ENCODE assay signal across 11 mouse cellular contexts in genomic region chr1:178803155-178803554, GRCm38 (mm10).
A peak's percentile ranks its signal among the peaks of the same experiment; 100 is the strongest.
DNase-seq lines count a peak whose midpoint lies in the region; ATAC-seq and TF ChIP-seq lines count a peak whose summit lies in the region.
"Had no signal": no experiment of that assay in that cellular context is flagged by ENCODE, and none has a peak within 500 bp of the region (broad histone marks: within the 10 kb centered on the region; RNA-seq: fewer than 3 reads in every experiment).

No protein-coding gene starts in this region.

- H3K27me3 ChIP-seq in forebrain, embryonic 13.5 days = no peaks in the 10 kb centered on the region
- H3K27me3 ChIP-seq in forebrain, embryonic 10.5 days (ENCODE audit: poor library complexity, severe bottlenecking) = no peaks in the 10 kb centered on the region
- H3K27me3 ChIP-seq in midbrain, embryonic 11.5 days (ENCODE audit: control insufficient read depth, insufficient read depth, low read length) = no peaks in the 10 kb centered on the region
- H3K27me3 ChIP-seq in midbrain, embryonic 16.5 days (ENCODE audit: control insufficient read depth, insufficient read depth, low read depth, low read length) = no peaks in the 10 kb centered on the region
- no peaks in the 10 kb centered on the region for H3K27me3 ChIP-seq in heart, adult 2 months (ENCODE audit: control insufficient read depth, insufficient read depth, low read length)
- no peaks in the 10 kb centered on the region for H3K27me3 ChIP-seq in liver, postnatal 0 days (ENCODE audit: insufficient read depth, low read length)
- H3K27me3 ChIP-seq: limb, embryonic 13.5 days; midbrain, embryonic 12.5 days had no signal

- peaks cover 22% of the 10 kb centered on the region for H3K4me1 ChIP-seq in forebrain, embryonic 13.5 days
- H3K4me1 ChIP-seq in forebrain, embryonic 10.5 days = peaks cover 42% of the 10 kb centered on the region
- H3K4me1 ChIP-seq in midbrain, embryonic 11.5 days (ENCODE audit: control insufficient read depth, insufficient read depth, low read length) = peaks cover 6% of the 10 kb centered on the region
- peaks cover 9% of the 10 kb centered on the region for H3K4me1 ChIP-seq in midbrain, embryonic 16.5 days (ENCODE audit: control insufficient read depth, insufficient read depth, low read length)
- no peaks in the 10 kb centered on the region; the same call in 1 of the 2 replicates for H3K4me1 ChIP-seq in heart, adult 2 months (ENCODE audit: control insufficient read depth, insufficient read depth, low read length)
- H3K4me1 ChIP-seq in liver, postnatal 0 days (ENCODE audit: insufficient read depth) = no peaks in the 10 kb centered on the region

- H3K4me2 ChIP-seq in forebrain, embryonic 13.5 days = no peak overlapping the region
- H3K4me2 ChIP-seq in midbrain, embryonic 11.5 days = no peak overlapping the region
- H3K4me2 ChIP-seq in midbrain, embryonic 16.5 days (ENCODE audit: low read length) = no peak overlapping the region
- no peak overlapping the region for H3K4me2 ChIP-seq in liver, postnatal 0 days (ENCODE audit: low read depth, low read length)
- H3K4me2 ChIP-seq: limb, embryonic 13.5 days; midbrain, embryonic 12.5 days had no signal

- H3K79me2 ChIP-seq in heart, adult 2 months (replicated peaks; ENCODE audit: control insufficient read depth, insufficient read depth, low read length) = no peaks in the 10 kb centered on the region

- no peak for DNase-seq in forebrain, embryonic 10.5 days (ENCODE audit: extremely low spot score, low spot score)
- peak; percentile 77 for DNase-seq in midbrain, embryonic 11.5 days (ENCODE audit: low spot score, missing footprints)
- peak; percentile 52 to 61 for DNase-seq in heart, adult 2 months
- peak; percentile 85 for DNase-seq in heart, postnatal 4 days
- no peak for DNase-seq in frontal cortex, postnatal 10 days (ENCODE audit: low spot score in 2 of 2)
- no peak for DNase-seq in liver, postnatal 0 days
- DNase-seq: adrenal gland, adult 8-10 months had no signal

- no peak overlapping the region for H3K4me3 ChIP-seq in forebrain, embryonic 13.5 days
- no peak overlapping the region for H3K4me3 ChIP-seq in forebrain, embryonic 10.5 days
- no peak overlapping the region for H3K4me3 ChIP-seq in midbrain, embryonic 11.5 days (ENCODE audit: low read depth, low read length)
- H3K4me3 ChIP-seq in midbrain, embryonic 16.5 days (ENCODE audit: low read depth, low read length) = no peak overlapping the region
- no peak overlapping the region for H3K4me3 ChIP-seq in heart, adult 2 months
- no peak overlapping the region for H3K4me3 ChIP-seq in liver, postnatal 0 days (ENCODE audit: low read depth, low read length)
- H3K4me3 ChIP-seq: limb, embryonic 13.5 days; midbrain, embryonic 12.5 days had no signal

- 35% methylated on average over 3 of the region's 3 CpGs for WGBS in forebrain, embryonic 13.5 days
- 64% methylated on average over 3 of the region's 3 CpGs for WGBS in forebrain, embryonic 10.5 days
- 40% methylated on average over 3 of the region's 3 CpGs for WGBS in midbrain, embryonic 11.5 days
- WGBS in midbrain, embryonic 16.5 days = 24% methylated on average over 3 of the region's 3 CpGs
- 9% methylated on average over 3 of the region's 3 CpGs for WGBS in heart, adult 2 months
- WGBS in liver, postnatal 0 days (ENCODE audit: insufficient replicate concordance) = 35% methylated on average over 3 of the region's 3 CpGs

- TF ChIP-seq EP300 in heart, adult 2 months (IDR thresholded peaks at IDR 0.05; ENCODE audit: insufficient read depth, low read depth, low read length) = no peak
- TF ChIP-seq EP300 in liver, postnatal 0 days (IDR thresholded peaks at IDR 0.05; ENCODE audit: low read depth) = no peak

- no peak for TF ChIP-seq CTCF in heart, adult 2 months (IDR thresholded peaks at IDR 0.05)
- no peak for TF ChIP-seq CTCF in liver, postnatal 0 days (IDR thresholded peaks at IDR 0.05; ENCODE audit: low read depth)

- no peak overlapping the region for H3K27ac ChIP-seq in forebrain, embryonic 13.5 days
- no peak overlapping the region for H3K27ac ChIP-seq in forebrain, embryonic 10.5 days
- no peak overlapping the region for H3K27ac ChIP-seq in midbrain, embryonic 11.5 days (ENCODE audit: low read depth, low read length)
- no peak overlapping the region for H3K27ac ChIP-seq in midbrain, embryonic 16.5 days (ENCODE audit: low read length)
- H3K27ac ChIP-seq in heart, adult 2 months = no peak overlapping the region
- H3K27ac ChIP-seq in liver, postnatal 0 days (ENCODE audit: low read depth) = no peak overlapping the region
- H3K27ac ChIP-seq: limb, embryonic 13.5 days; midbrain, embryonic 12.5 days had no signal

- no peak overlapping the region for H3K9ac ChIP-seq in forebrain, embryonic 13.5 days
- no peak overlapping the region for H3K9ac ChIP-seq in midbrain, embryonic 11.5 days (ENCODE audit: low read length)
- H3K9ac ChIP-seq in midbrain, embryonic 16.5 days (ENCODE audit: low read depth, low read length) = no peak overlapping the region
- no peak overlapping the region for H3K9ac ChIP-seq in heart, adult 2 months (ENCODE audit: low read depth, low read length)
- no peak overlapping the region for H3K9ac ChIP-seq in liver, postnatal 0 days (replicated peaks)
- H3K9ac ChIP-seq: limb, embryonic 13.5 days; midbrain, embryonic 12.5 days had no signal

- H3K9me3 ChIP-seq in forebrain, embryonic 13.5 days (replicated peaks) = no peaks in the 10 kb centered on the region
- H3K9me3 ChIP-seq in forebrain, embryonic 10.5 days = no peaks in the 10 kb centered on the region
- no peaks in the 10 kb centered on the region for H3K9me3 ChIP-seq in midbrain, embryonic 11.5 days (ENCODE audit: control insufficient read depth, low read length)
- H3K9me3 ChIP-seq in midbrain, embryonic 16.5 days (replicated peaks; ENCODE audit: control insufficient read depth, low read length, poor library complexity, severe bottlenecking) = no peaks in the 10 kb centered on the region
- no peaks in the 10 kb centered on the region for H3K9me3 ChIP-seq in liver, postnatal 0 days (ENCODE audit: low read length)
- H3K9me3 ChIP-seq: limb, embryonic 13.5 days; midbrain, embryonic 12.5 days had no signal

- H3K36me3 ChIP-seq in forebrain, embryonic 13.5 days (ENCODE audit: poor library complexity, severe bottlenecking) = no peaks in the 10 kb centered on the region
- H3K36me3 ChIP-seq in forebrain, embryonic 10.5 days (replicated peaks) = no peaks in the 10 kb centered on the region
- H3K36me3 ChIP-seq in midbrain, embryonic 11.5 days (ENCODE audit: control insufficient read depth, insufficient read depth, low read length) = no peaks in the 10 kb centered on the region
- no peaks in the 10 kb centered on the region for H3K36me3 ChIP-seq in midbrain, embryonic 16.5 days (ENCODE audit: control insufficient read depth, insufficient read depth, low read length)
- no peaks in the 10 kb centered on the region for H3K36me3 ChIP-seq in heart, adult 2 months (ENCODE audit: control insufficient read depth, insufficient read depth, low read length)
- H3K36me3 ChIP-seq in liver, postnatal 0 days (replicated peaks; ENCODE audit: insufficient read depth, low read length) = no peaks in the 10 kb centered on the region
- H3K36me3 ChIP-seq: limb, embryonic 13.5 days; midbrain, embryonic 12.5 days had no signal

- TF ChIP-seq POLR2A in heart, adult 2 months (IDR thresholded peaks at IDR 0.05; ENCODE audit: insufficient read depth, low read depth, low read length) = no peak

- 0 out of 2 replicates have a peak, but pooled peaks have one; percentile 48 for ATAC-seq in forebrain, embryonic 13.5 days
- ATAC-seq in midbrain, embryonic 11.5 days (ENCODE audit: low FRiP score) = no peak
- ATAC-seq in midbrain, embryonic 16.5 days = no peak
- no peak for ATAC-seq in liver, postnatal 0 days

- intact Hi-C loops in heart, adult 2 months (cut with DNase I) = no loop called here

Comparison
In these comparisons a context has a peak if more than half of its experiments do, and no peak if none do; other contexts are left out.
1. DNase-seq: peak in midbrain, embryonic 11.5 days (single experiment), heart, adult 2 months (2 of 2) and heart, postnatal 4 days (single experiment); none in forebrain, embryonic 10.5 days (single experiment), frontal cortex, postnatal 10 days (0 of 2) and liver, postnatal 0 days (single experiment).